ENCODE assay signal across 8 mouse cellular contexts in the genomic region with DNA sequence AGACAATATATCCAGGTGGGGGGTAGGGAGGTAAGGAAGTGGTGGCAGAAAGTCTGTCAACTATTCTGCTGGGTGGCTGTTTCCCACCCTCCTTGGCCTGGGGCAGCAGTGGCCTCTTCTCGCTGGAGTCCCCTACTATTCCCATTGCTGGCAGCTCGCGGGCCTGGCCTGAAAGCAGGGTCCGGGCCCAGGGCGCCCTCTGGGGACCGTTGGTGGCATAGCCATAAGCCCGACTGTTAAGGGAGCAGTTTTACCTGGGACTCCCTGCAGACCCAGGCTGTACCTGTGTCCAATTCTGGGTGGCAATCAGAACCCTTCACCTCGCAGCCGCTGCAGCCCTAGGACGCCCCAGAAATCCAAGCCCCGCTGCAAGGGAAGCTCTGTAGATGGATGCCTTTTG. TPM values are rescaled to one million over a fixed set of nuclear protein-coding genes. Genes with fewer than 3 reads are reported as not detected.
DNase-seq lines count a peak whose midpoint lies in the region; ATAC-seq lines count a peak whose summit lies in the region.

No protein-coding gene starts in this region.

- H3K27me3 ChIP-seq in forebrain, embryonic 15.5 days = peaks cover 71% of the 10 kb centered on the region
- peaks cover 88% of the 10 kb centered on the region for H3K27me3 ChIP-seq in hindbrain, embryonic 13.5 days
- H3K27me3 ChIP-seq in limb, embryonic 15.5 days = peaks cover 75% of the 10 kb centered on the region

- no peaks in the 10 kb centered on the region for H3K36me3 ChIP-seq in forebrain, embryonic 15.5 days
- no peaks in the 10 kb centered on the region for H3K36me3 ChIP-seq in hindbrain, embryonic 13.5 days
- no peaks in the 10 kb centered on the region for H3K36me3 ChIP-seq in limb, embryonic 15.5 days

- H3K9me3 ChIP-seq in forebrain, embryonic 15.5 days = no peaks in the 10 kb centered on the region
- no peaks in the 10 kb centered on the region for H3K9me3 ChIP-seq in hindbrain, embryonic 13.5 days
- H3K9me3 ChIP-seq in limb, embryonic 15.5 days = no peaks in the 10 kb centered on the region

- H3K4me1 ChIP-seq in forebrain, embryonic 15.5 days = peaks cover 15% of the 10 kb centered on the region
- H3K4me1 ChIP-seq in hindbrain, embryonic 13.5 days (replicated peaks) = peaks cover 17% of the 10 kb centered on the region
- peaks cover 23% of the 10 kb centered on the region for H3K4me1 ChIP-seq in limb, embryonic 15.5 days

- peak; percentile 80 for ATAC-seq in forebrain, embryonic 15.5 days (replicated peaks)
- ATAC-seq in hindbrain, embryonic 13.5 days (ENCODE audit: low FRiP score) = peak; percentile 73
- ATAC-seq in limb, embryonic 15.5 days (ENCODE audit: insufficient number of reproducible peaks, low FRiP score, low TSS enrichment, low read depth) = 0 out of 2 replicates have a peak, but pooled peaks have one; percentile 58

- DNase-seq in layer of hippocampus, postnatal 10 days (ENCODE audit: low spot score in 2 of 2) = peak; percentile 58 to 68
- no peak for DNase-seq in layer of hippocampus, adult 9-10 months (ENCODE audit: low spot score)
- DNase-seq in adrenal gland, postnatal 36 days = peak; percentile 58 to 64
- peak; percentile 84 for DNase-seq in neural tube, embryonic 10.5 days (ENCODE audit: extremely low spot score, low spot score)
- no peak for DNase-seq in adipocyte (ENCODE audit: low spot score)

- H3K4me3 ChIP-seq in forebrain, embryonic 15.5 days = peak overlapping the region; percentile 14; the same call in 1 of the 2 replicates
- peak overlapping the region; percentile 22 for H3K4me3 ChIP-seq in hindbrain, embryonic 13.5 days
- H3K4me3 ChIP-seq in limb, embryonic 15.5 days = no peak overlapping the region

- 2% methylated on average over 11 of the region's 11 CpGs for WGBS in forebrain, embryonic 15.5 days
- 1% methylated on average over 8 of the region's 11 CpGs for WGBS in hindbrain, embryonic 13.5 days
- 14% methylated on average over 11 of the region's 11 CpGs for whole genome bisulfite sequencing in limb, embryonic 15.5 days

- H3K9ac ChIP-seq in forebrain, embryonic 15.5 days (replicated peaks) = no peak overlapping the region
- no peak overlapping the region for H3K9ac ChIP-seq in hindbrain, embryonic 13.5 days
- H3K9ac ChIP-seq in limb, embryonic 15.5 days = no peak overlapping the region

- H3K27ac ChIP-seq in forebrain, embryonic 15.5 days (replicated peaks) = no peak overlapping the region
- no peak overlapping the region for H3K27ac ChIP-seq in hindbrain, embryonic 13.5 days
- no peak overlapping the region for H3K27ac ChIP-seq in limb, embryonic 15.5 days

- H3K4me2 ChIP-seq in forebrain, embryonic 15.5 days (replicated peaks) = peak overlapping the region; percentile 28; the same call in 1 of the 2 replicates
- H3K4me2 ChIP-seq in hindbrain, embryonic 13.5 days = peak overlapping the region; percentile 42
- H3K4me2 ChIP-seq in limb, embryonic 15.5 days = peak overlapping the region; percentile 58

RNA-seq across cellular contexts. Expression of gene Tbx18, which starts 9.6 kb away (rescaled TPM):
- total RNA-seq in layer of hippocampus, postnatal 10 days (2021) = 1 to 10 TPM; 3.8 to 4.7 TPM
- 1 to 10 TPM in 1 of 2 experiments, under 1 TPM in 1; 0.82 to 1.1 TPM for total RNA-seq in adrenal gland, postnatal 36 days (2021)
- 1.7 and 2.1 TPM in 2 replicates for polyA plus RNA-seq in forebrain, embryonic 15.5 days (2015; fragmentation: Nextera tagmentation; extraction: Ambion mirVana)
- polyA plus RNA-seq in hindbrain, embryonic 13.5 days (2015; fragmentation: Nextera tagmentation; extraction: Ambion mirVana) = 1.8 and 2.1 TPM in 2 replicates
- 9.6 and 11.6 TPM in 2 replicates for polyA plus RNA-seq in limb, embryonic 15.5 days (2015; fragmentation: Nextera tagmentation; extraction: Ambion mirVana)

Comparison
In these comparisons a context has a peak if more than half of its experiments do, and no peak if none do; other contexts are left out.
1. DNase-seq: peak in layer of hippocampus, postnatal 10 days (2 of 2), adrenal gland, postnatal 36 days (2 of 2) and neural tube, embryonic 10.5 days (single experiment); none in layer of hippocampus, adult 9-10 months (single experiment) and adipocyte (single experiment).
2. Peak in every context shown above with its lines, with median percentiles within 50 percentile points of each other: ATAC-seq and H3K4me2 ChIP-seq.